Mouse (Mus musculus): ENCODE data around the gene Usp53. TPM values are rescaled to one million over a fixed set of nuclear protein-coding genes. Genes with fewer than 3 reads are reported as not detected.

Gene Usp53
- polyA plus RNA-seq (2015; fragmentation: Illumina TruSeq; extraction: RNeasy Lipid Tissue Mini Kit (QIAGEN cat#74804); ENCODE audit: insufficient read depth, low replicate concordance): 12.0 TPM

DNA sequence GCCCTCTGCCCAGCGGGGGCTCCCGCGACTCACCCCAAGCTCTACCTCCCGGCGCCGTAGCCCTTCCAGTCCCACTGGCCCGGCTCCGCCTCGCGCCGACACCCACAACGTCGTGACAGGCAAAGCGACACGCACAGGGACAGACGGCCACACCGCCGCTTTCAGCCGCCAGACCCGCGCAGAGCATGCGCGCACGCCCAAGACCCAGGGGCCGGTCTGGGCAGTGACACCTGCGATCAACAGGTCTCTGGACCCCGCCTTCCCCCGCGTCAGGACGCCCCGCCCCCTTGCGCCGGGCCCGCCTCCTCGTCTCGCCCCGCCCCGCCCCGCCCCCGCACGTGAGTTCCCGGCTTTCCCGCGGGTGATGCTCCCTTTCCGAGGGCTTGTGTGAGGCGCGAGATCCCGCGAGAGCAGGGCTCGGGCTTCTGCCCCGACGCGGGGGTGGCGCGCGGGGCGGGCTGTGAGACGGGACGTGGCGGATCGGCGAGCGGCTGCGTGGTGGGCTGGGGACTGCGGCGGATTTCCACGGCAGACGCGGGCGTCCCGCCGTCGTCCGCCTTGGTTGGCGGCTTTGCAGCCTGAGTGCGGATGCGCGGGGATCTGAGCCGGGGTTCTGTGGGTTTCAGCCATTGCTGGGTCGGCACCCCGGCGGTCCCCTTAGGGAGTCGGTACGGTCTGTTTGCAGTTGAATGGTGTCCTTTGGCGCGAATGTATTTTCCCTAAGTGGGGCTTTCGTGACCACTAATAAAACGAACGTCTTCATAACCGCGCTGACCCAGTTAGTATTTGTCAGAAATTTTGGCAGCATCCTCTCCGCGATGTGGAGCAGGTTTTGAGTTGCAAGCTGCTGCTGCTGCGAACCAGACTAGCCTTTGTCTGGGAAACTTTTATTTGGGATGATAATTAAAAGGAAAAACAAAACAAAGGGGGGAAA is at the start of gene Usp53:
Gene Usp53 (minus strand): TSS at position 262 of the 934 bp plus-strand sequence.

DNA sequence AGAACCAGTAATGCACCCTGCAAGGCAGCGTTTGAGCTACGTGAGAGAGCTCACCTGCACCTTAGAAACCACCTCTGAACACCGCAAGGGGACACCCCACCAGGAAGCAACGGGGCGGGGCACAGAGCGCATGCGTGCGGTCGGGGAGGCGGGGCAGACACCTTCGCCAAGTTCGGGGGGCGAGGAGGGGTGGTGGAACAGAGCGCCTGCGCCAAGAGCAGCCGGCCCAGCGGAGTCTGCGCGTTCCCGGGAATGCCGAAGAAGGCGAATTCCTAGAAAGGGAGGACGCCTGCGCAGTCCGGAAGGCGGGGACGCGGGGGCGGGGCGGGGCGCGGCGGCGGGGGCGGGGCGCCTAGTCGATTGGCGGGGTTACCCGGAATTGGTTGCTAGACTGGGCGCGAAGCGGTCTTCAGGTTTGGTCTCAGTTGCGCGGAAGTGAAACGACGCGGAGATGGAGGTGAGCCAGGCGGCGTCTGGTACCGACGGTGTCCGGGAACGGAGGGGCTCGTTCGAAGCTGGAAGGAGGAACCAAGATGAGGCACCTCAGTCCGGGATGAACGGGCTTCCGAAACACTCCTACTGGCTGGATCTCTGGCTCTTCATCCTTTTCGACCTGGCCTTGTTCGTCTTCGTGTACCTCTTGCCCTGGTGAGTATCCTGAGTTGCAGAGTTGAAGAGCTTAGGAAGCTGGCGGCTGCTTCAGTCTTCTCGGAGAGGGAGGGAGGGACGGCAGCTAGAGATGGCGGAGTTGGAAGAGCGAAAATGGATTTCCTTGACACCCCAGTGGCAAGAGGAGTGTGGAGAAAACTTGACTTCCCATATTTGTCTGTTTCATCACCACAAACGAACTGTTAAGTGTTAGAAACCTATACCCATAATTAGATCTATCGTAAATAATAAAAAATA is 60.0 kb downstream of the Usp53 start, which contains the start of gene 1810037I17Rik:
Gene 1810037I17Rik (plus strand): TSS at position 195 of the 906 bp plus-strand sequence.

DNA sequence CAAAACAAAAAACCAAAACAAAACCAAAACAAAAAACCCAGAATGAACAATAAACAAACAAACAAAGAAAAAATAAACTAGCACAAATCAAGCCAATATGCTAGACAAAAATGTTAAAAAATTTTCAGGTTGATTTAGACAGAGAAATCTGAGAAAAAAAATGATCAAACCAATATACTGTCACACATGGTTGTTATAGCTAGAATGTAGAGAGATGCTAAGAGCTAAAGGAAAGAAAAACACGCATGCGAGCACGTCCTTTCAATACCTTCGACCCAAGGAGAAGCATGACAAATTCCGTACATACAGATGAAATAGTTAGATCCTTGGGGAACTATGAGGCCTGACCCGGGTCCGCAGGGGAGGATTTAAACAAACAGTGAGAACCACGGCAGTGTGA is 65.0 kb downstream of the Usp53 start, which contains the start of gene Gm10959:
Gene Gm10959 (minus strand): TSS at position 101 of the 400 bp plus-strand sequence.

DNA sequence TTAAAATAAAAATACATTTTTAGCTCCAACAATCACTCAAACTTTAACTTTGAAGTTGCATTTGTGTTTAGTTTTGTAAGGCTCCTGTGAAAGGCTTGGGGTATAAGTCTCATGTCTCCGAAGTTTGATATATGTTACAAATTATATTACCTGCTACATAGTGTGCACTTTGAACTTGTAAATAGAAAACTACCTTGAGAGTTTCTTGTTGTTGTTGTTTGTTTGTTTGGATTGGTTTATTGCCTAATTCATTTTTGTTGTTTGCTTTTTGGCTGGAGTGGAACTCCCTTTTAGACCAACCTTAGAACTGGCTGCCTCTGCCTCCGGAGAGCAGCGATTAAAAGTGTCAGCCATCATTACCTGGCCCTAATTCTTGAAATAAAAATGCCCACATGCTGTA is 89.5 kb downstream of the Usp53 start, which contains the start of gene Fabp2:
Gene Fabp2 (plus strand): TSS at position 301 of the 400 bp plus-strand sequence.

Other genes with a start within 250 kb of the Usp53 start
- gene Fabp2, start 89.4 kb downstream of the Usp53 start, polyA plus RNA-seq (2015; fragmentation: Illumina TruSeq; extraction: RNeasy Lipid Tissue Mini Kit (QIAGEN cat#74804); ENCODE audit: insufficient read depth, low replicate concordance): not detected
- not detected for gene Gm10959, start 65.2 kb downstream of the Usp53 start, polyA plus RNA-seq (2015; fragmentation: Illumina TruSeq; extraction: RNeasy Lipid Tissue Mini Kit (QIAGEN cat#74804); ENCODE audit: insufficient read depth, low replicate concordance)
- gene 1810037I17Rik, start 60.3 kb downstream of the Usp53 start, polyA plus RNA-seq (2015; fragmentation: Illumina TruSeq; extraction: RNeasy Lipid Tissue Mini Kit (QIAGEN cat#74804); ENCODE audit: insufficient read depth, low replicate concordance): 43.1 TPM
- gene Myoz2, start 50.5 kb upstream of the Usp53 start, polyA plus RNA-seq (2015; fragmentation: Illumina TruSeq; extraction: RNeasy Lipid Tissue Mini Kit (QIAGEN cat#74804); ENCODE audit: insufficient read depth, low replicate concordance): not detected

Measured in spleen, adult 10 weeks (tissue).